13 mouse cellular contexts compared by ENCODE assay signal in the genomic region with DNA sequence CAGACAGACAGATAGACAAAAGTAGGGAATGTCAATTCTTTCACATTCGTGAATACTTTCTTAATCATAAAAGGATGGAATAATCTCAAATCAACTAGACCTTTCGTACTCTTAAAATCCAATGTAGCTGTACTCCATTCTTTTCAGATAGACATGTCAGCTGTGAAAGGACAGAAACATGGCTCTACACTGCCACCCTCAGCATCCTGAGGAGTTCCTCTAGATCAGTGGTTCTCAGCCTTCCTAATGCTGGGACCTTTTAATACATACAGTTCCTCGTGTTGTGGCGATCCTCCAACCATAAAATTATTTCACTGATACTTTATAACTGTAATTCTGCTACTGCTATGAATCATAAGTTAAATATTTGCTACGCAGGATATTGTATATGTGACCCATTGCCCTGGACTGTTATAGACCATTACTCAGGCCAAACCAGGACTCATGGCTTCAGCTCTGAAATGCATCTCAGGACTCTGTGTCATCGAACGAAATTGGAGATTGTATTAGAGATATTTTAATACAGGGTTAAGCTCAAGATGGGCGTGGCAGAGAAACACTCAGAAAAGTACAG.
DNase-seq lines count a peak whose midpoint lies in the region; ATAC-seq and TF ChIP-seq lines count a peak whose summit lies in the region.
"Had no signal": no experiment of that assay in that cellular context is flagged by ENCODE, and none has a peak within 500 bp of the region (broad histone marks: within the 10 kb centered on the region; RNA-seq: fewer than 3 reads in every experiment).

No protein-coding gene starts in this region.

- no peak for ATAC-seq in kidney, postnatal 0 days (replicated peaks; ENCODE audit: low FRiP score, low read depth)
- ATAC-seq in kidney, embryonic 15.5 days (replicated peaks; ENCODE audit: low FRiP score): no peak
- no peak for ATAC-seq in midbrain, embryonic 14.5 days (ENCODE audit: low FRiP score, low TSS enrichment)
- no peak for ATAC-seq in midbrain, embryonic 16.5 days
- ATAC-seq in intestine, embryonic 16.5 days: peak; percentile 80
- no peak for ATAC-seq in heart, embryonic 11.5 days (replicated peaks; ENCODE audit: insufficient number of reproducible peaks, low FRiP score, low TSS enrichment)
- ATAC-seq: hindbrain, embryonic 16.5 days; liver, embryonic 12.5 days had no signal

- 81% methylated on average over 8 of the region's 8 CpGs for WGBS in cerebellum, adult 2 months
- WGBS in kidney, postnatal 0 days: 71% methylated on average over 8 of the region's 8 CpGs
- 73% methylated on average over 8 of the region's 8 CpGs for WGBS in kidney, embryonic 15.5 days
- 79% methylated on average over 8 of the region's 8 CpGs for WGBS in midbrain, embryonic 14.5 days
- WGBS in midbrain, embryonic 16.5 days: 75% methylated on average over 8 of the region's 8 CpGs
- WGBS in intestine, embryonic 16.5 days: 66% methylated on average over 8 of the region's 8 CpGs
- WGBS in heart, embryonic 11.5 days (ENCODE audit: insufficient replicate concordance): 62% methylated on average over 8 of the region's 8 CpGs

- H3K4me2 ChIP-seq in kidney, postnatal 0 days (ENCODE audit: low read length): no peak overlapping the region
- H3K4me2 ChIP-seq in kidney, embryonic 15.5 days: no peak overlapping the region
- no peak overlapping the region for H3K4me2 ChIP-seq in midbrain, embryonic 14.5 days (ENCODE audit: low read length)
- no peak overlapping the region for H3K4me2 ChIP-seq in midbrain, embryonic 16.5 days (ENCODE audit: low read length)
- H3K4me2 ChIP-seq in intestine, embryonic 16.5 days (ENCODE audit: low read depth, low read length): no peak overlapping the region
- no peak overlapping the region for H3K4me2 ChIP-seq in heart, embryonic 11.5 days
- H3K4me2 ChIP-seq: liver, embryonic 12.5 days had no signal

- DNase-seq in cerebellum, adult 2 months: peak; percentile 6 to 8
- no peak for DNase-seq in cerebellum, adult 11 months
- peak; percentile 1 for DNase-seq in kidney, postnatal 0 days (ENCODE audit: low spot score)
- DNase-seq in midbrain, embryonic 14.5 days: peak; percentile 53
- DNase-seq: lung, postnatal 36 days had no signal

- H3K4me1 ChIP-seq in cerebellum, adult 2 months (ENCODE audit: control insufficient read depth, insufficient read depth, low read length): no peaks in the 10 kb centered on the region
- no peaks in the 10 kb centered on the region for H3K4me1 ChIP-seq in kidney, postnatal 0 days (replicated peaks; ENCODE audit: insufficient read depth, low read length)
- no peaks in the 10 kb centered on the region for H3K4me1 ChIP-seq in kidney, embryonic 15.5 days
- H3K4me1 ChIP-seq in midbrain, embryonic 14.5 days (ENCODE audit: control insufficient read depth, insufficient read depth, low read length): no peaks in the 10 kb centered on the region
- no peaks in the 10 kb centered on the region; the same call in 1 of the 2 replicates for H3K4me1 ChIP-seq in midbrain, embryonic 16.5 days (ENCODE audit: control insufficient read depth, insufficient read depth, low read length)
- no peaks in the 10 kb centered on the region for H3K4me1 ChIP-seq in intestine, embryonic 16.5 days (ENCODE audit: control insufficient read depth, insufficient read depth, low read length)
- H3K4me1 ChIP-seq in heart, embryonic 11.5 days (ENCODE audit: control insufficient read depth, insufficient read depth, low read length): no peaks in the 10 kb centered on the region
- H3K4me1 ChIP-seq: heart, embryonic 10.5 days; liver, embryonic 12.5 days had no signal

- no peak overlapping the region for H3K27ac ChIP-seq in cerebellum, adult 2 months (ENCODE audit: insufficient read depth, low read length)
- H3K27ac ChIP-seq in kidney, postnatal 0 days: no peak overlapping the region
- no peak overlapping the region for H3K27ac ChIP-seq in kidney, embryonic 15.5 days
- H3K27ac ChIP-seq in midbrain, embryonic 14.5 days (replicated peaks; ENCODE audit: low read depth, low read length): no peak overlapping the region
- no peak overlapping the region for H3K27ac ChIP-seq in midbrain, embryonic 16.5 days (ENCODE audit: low read length)
- no peak overlapping the region for H3K27ac ChIP-seq in intestine, embryonic 16.5 days (ENCODE audit: low read length)
- no peak overlapping the region for H3K27ac ChIP-seq in heart, embryonic 11.5 days (ENCODE audit: low read depth, low read length)
- H3K27ac ChIP-seq: heart, embryonic 10.5 days; liver, embryonic 12.5 days had no signal

- no peak overlapping the region for H3K4me3 ChIP-seq in cerebellum, adult 2 months (replicated peaks; ENCODE audit: insufficient read depth, low read depth, low read length)
- H3K4me3 ChIP-seq in kidney, postnatal 0 days (replicated peaks; ENCODE audit: low read depth, low read length): no peak overlapping the region
- H3K4me3 ChIP-seq in kidney, embryonic 15.5 days (replicated peaks): no peak overlapping the region
- H3K4me3 ChIP-seq in midbrain, embryonic 14.5 days (replicated peaks; ENCODE audit: low read depth, low read length): no peak overlapping the region
- no peak overlapping the region for H3K4me3 ChIP-seq in midbrain, embryonic 16.5 days (ENCODE audit: low read depth, low read length)
- H3K4me3 ChIP-seq in intestine, embryonic 16.5 days (ENCODE audit: low read length): no peak overlapping the region
- H3K4me3 ChIP-seq in heart, embryonic 11.5 days (ENCODE audit: low read depth, low read length): no peak overlapping the region
- H3K4me3 ChIP-seq: heart, embryonic 10.5 days; liver, embryonic 12.5 days; myocyte had no signal

- TF ChIP-seq CTCF in cerebellum, adult 2 months (IDR thresholded peaks at IDR 0.05; ENCODE audit: borderline replicate concordance, insufficient read depth, low read depth, low read length): no peak
- peak; percentile 47; the same call in 1 of the 2 replicates for TF ChIP-seq CTCF in kidney, postnatal 0 days (IDR thresholded peaks at IDR 0.05; ENCODE audit: low read depth)

- H3K9me3 ChIP-seq in kidney, postnatal 0 days (replicated peaks; ENCODE audit: low read length): no peaks in the 10 kb centered on the region
- H3K9me3 ChIP-seq in kidney, embryonic 15.5 days (replicated peaks): no peaks in the 10 kb centered on the region
- H3K9me3 ChIP-seq in midbrain, embryonic 14.5 days (ENCODE audit: control insufficient read depth, low read length): no peaks in the 10 kb centered on the region
- H3K9me3 ChIP-seq in midbrain, embryonic 16.5 days (replicated peaks; ENCODE audit: control insufficient read depth, low read length, poor library complexity, severe bottlenecking): no peaks in the 10 kb centered on the region
- H3K9me3 ChIP-seq in intestine, embryonic 16.5 days (ENCODE audit: control insufficient read depth, low read length): no peaks in the 10 kb centered on the region
- no peaks in the 10 kb centered on the region for H3K9me3 ChIP-seq in heart, embryonic 11.5 days (replicated peaks; ENCODE audit: control insufficient read depth, low read length)
- H3K9me3 ChIP-seq: heart, embryonic 10.5 days; liver, embryonic 12.5 days had no signal

- H3K9ac ChIP-seq in kidney, postnatal 0 days (ENCODE audit: low read depth, low read length): no peak overlapping the region
- H3K9ac ChIP-seq in kidney, embryonic 15.5 days: no peak overlapping the region
- H3K9ac ChIP-seq in midbrain, embryonic 14.5 days (replicated peaks; ENCODE audit: low read length): no peak overlapping the region
- H3K9ac ChIP-seq in midbrain, embryonic 16.5 days (ENCODE audit: low read depth, low read length): no peak overlapping the region
- no peak overlapping the region for H3K9ac ChIP-seq in intestine, embryonic 16.5 days (ENCODE audit: low read depth, low read length)
- no peak overlapping the region for H3K9ac ChIP-seq in heart, embryonic 11.5 days (ENCODE audit: low read depth, low read length)
- H3K9ac ChIP-seq: liver, embryonic 12.5 days had no signal

- no peak for TF ChIP-seq POLR2A in cerebellum, adult 2 months (IDR thresholded peaks at IDR 0.05; ENCODE audit: borderline replicate concordance, insufficient read depth, low read length)

- no peaks in the 10 kb centered on the region for H3K27me3 ChIP-seq in cerebellum, adult 2 months (ENCODE audit: control insufficient read depth, insufficient read depth, low read length)
- H3K27me3 ChIP-seq in kidney, postnatal 0 days (ENCODE audit: insufficient read depth, low read length): no peaks in the 10 kb centered on the region
- H3K27me3 ChIP-seq in kidney, embryonic 15.5 days: no peaks in the 10 kb centered on the region
- no peaks in the 10 kb centered on the region for H3K27me3 ChIP-seq in midbrain, embryonic 14.5 days (ENCODE audit: control insufficient read depth, insufficient read depth, low read length)
- no peaks in the 10 kb centered on the region for H3K27me3 ChIP-seq in midbrain, embryonic 16.5 days (ENCODE audit: control insufficient read depth, insufficient read depth, low read depth, low read length)
- H3K27me3 ChIP-seq in intestine, embryonic 16.5 days (replicated peaks; ENCODE audit: control insufficient read depth, insufficient read depth, low read length): no peaks in the 10 kb centered on the region
- no peaks in the 10 kb centered on the region for H3K27me3 ChIP-seq in heart, embryonic 11.5 days (ENCODE audit: control insufficient read depth, insufficient read depth, low read length)
- H3K27me3 ChIP-seq: liver, embryonic 12.5 days had no signal

- no peaks in the 10 kb centered on the region for H3K36me3 ChIP-seq in kidney, postnatal 0 days (ENCODE audit: insufficient read depth, low read length)
- H3K36me3 ChIP-seq in kidney, embryonic 15.5 days: no peaks in the 10 kb centered on the region
- H3K36me3 ChIP-seq in midbrain, embryonic 14.5 days (ENCODE audit: control insufficient read depth, insufficient read depth, low read length): no peaks in the 10 kb centered on the region
- no peaks in the 10 kb centered on the region for H3K36me3 ChIP-seq in midbrain, embryonic 16.5 days (ENCODE audit: control insufficient read depth, insufficient read depth, low read length)
- no peaks in the 10 kb centered on the region for H3K36me3 ChIP-seq in intestine, embryonic 16.5 days (ENCODE audit: control insufficient read depth, insufficient read depth, low read length)
- H3K36me3 ChIP-seq in heart, embryonic 11.5 days (ENCODE audit: control insufficient read depth, insufficient read depth, low read length): no peaks in the 10 kb centered on the region
- H3K36me3 ChIP-seq: heart, embryonic 10.5 days; liver, embryonic 12.5 days had no signal
